Mouse (Mus musculus) CH12.LX (cell line): ENCODE measurements around the gene Fnbp1. TPM values are rescaled to one million over a fixed set of nuclear protein-coding genes. Genes with fewer than 3 reads are reported as not detected.

Experiments
- DNase-seq: peaks from one replicate; pipeline ENCODE4 v3.0.0-alpha.2; 2013; ENCODE audit errors: extremely low read depth
- H3K27ac ChIP-seq: 2 replicates; pipeline ENCODE4 v1.5.1; 2012; ENCODE audit warnings: low read depth, mild to moderate bottlenecking, control low read depth, moderate library complexity; ENCODE audit not compliant: insufficient read depth
- H3K27me3 ChIP-seq: replicated peaks from 2 replicates; pipeline ENCODE3; 2012; ENCODE audit warnings: inconsistent platforms
- H3K36me3 ChIP-seq, 2 experiments: replicated peaks in 1 of 2; 2 replicates each; pipeline versions ENCODE3 to v1.6.1; 2012; ENCODE audit warnings: inconsistent platforms in 1 of 2, low read length in 1 of 2, mild to moderate bottlenecking in 1 of 2, mixed read lengths in 1 of 2, moderate library complexity in 1 of 2; ENCODE audit not compliant: control insufficient read depth in 1 of 2, insufficient read depth in 1 of 2
- H3K4me1 ChIP-seq, 2 experiments: 2 replicates each; pipeline ENCODE4 v1.6.1; 2012; ENCODE audit warnings: inconsistent platforms in 1 of 2, moderate library complexity in 1 of 2; ENCODE audit not compliant: insufficient read depth in 2 of 2, control insufficient read depth in 1 of 2
- H3K4me2 ChIP-seq: 2 replicates; pipeline ENCODE4 v1.6.1; 2012; ENCODE audit warnings: low read depth, mild to moderate bottlenecking, control low read depth; ENCODE audit not compliant: poor library complexity, insufficient read depth, severe bottlenecking
- H3K4me3 ChIP-seq, 3 experiments: fragments of 150-350 bp in 1 of 3; sonication (generic) in 1 of 3; replicated peaks in 1 of 3; 2 replicates each; pipeline versions ENCODE3 to v1.5.1; 2011 to 2012; ENCODE audit warnings: low read depth in 2 of 3, low read length in 2 of 3, mild to moderate bottlenecking in 2 of 3, moderate library complexity in 2 of 3, control low read depth in 1 of 3, improper control_type of control experiment in 1 of 3, inconsistent platforms in 1 of 3, mixed read lengths in 1 of 3; ENCODE audit not compliant: poor library complexity in 1 of 3
- H3K79me2 ChIP-seq: replicated peaks from 2 replicates; pipeline ENCODE4 v1.6.1; 2012; ENCODE audit warnings: mild to moderate bottlenecking, moderate library complexity; ENCODE audit not compliant: control insufficient read depth, poor library complexity, insufficient read depth, severe bottlenecking; ENCODE audit errors: extremely low read depth
- H3K9ac ChIP-seq: 2 replicates; pipeline ENCODE4 v1.6.1; 2012; ENCODE audit warnings: low read depth, mild to moderate bottlenecking, control low read depth, moderate library complexity; ENCODE audit not compliant: insufficient read depth
- H3K9me3 ChIP-seq: replicated peaks from 2 replicates; pipeline ENCODE3; 2012; ENCODE audit warnings: low read length, inconsistent platforms, mixed read lengths
- CHD1 ChIP-seq: IDR thresholded peaks from 2 replicates; pipeline ENCODE4 v1.6.1; 2012; ENCODE audit warnings: low read depth, low read length, improper control_type of control experiment, inconsistent platforms
- ELF1 ChIP-seq: IDR thresholded peaks from 2 replicates; pipeline ENCODE4 v1.6.1; 2014; ENCODE audit warnings: low read depth, mild to moderate bottlenecking, inconsistent platforms, low read length, improper control_type of control experiment
- ETS1 ChIP-seq: conservative IDR thresholded peaks from 2 replicates; pipeline ENCODE4 v1.6.1; 2012; ENCODE audit warnings: low read depth, mild to moderate bottlenecking, inconsistent platforms, low read length, improper control_type of control experiment, moderate library complexity
- HCFC1 ChIP-seq: IDR thresholded peaks from 2 replicates; pipeline ENCODE4 v1.6.1; 2012; ENCODE audit warnings: low read depth, mild to moderate bottlenecking, inconsistent platforms, low read length, improper control_type of control experiment
- IRF4 ChIP-seq: IDR thresholded peaks from 2 replicates; pipeline ENCODE4 v1.6.1; 2014; ENCODE audit warnings: low read depth, mild to moderate bottlenecking, inconsistent platforms, low read length, improper control_type of control experiment
- JUND ChIP-seq: conservative IDR thresholded peaks from 2 replicates; pipeline ENCODE4 v1.6.1; 2011; ENCODE audit warnings: low read depth, low read length, improper control_type of control experiment
- KAT2A ChIP-seq: IDR thresholded peaks from 2 replicates; pipeline ENCODE4 v1.6.1; 2012; ENCODE audit warnings: low read length, improper control_type of control experiment, inconsistent platforms; ENCODE audit not compliant: insufficient replicate concordance
- MAFK ChIP-seq: IDR thresholded peaks from 2 replicates; pipeline ENCODE4 v1.6.1; 2011; ENCODE audit warnings: low read length, improper control_type of control experiment; ENCODE audit not compliant: insufficient replicate concordance
- MEF2A ChIP-seq: IDR thresholded peaks from 2 replicates; pipeline ENCODE4 v1.6.1; 2014; ENCODE audit warnings: low read depth, mild to moderate bottlenecking, inconsistent platforms, low read length, improper control_type of control experiment, borderline replicate concordance
- MXI1 ChIP-seq: IDR thresholded peaks from 2 replicates; pipeline ENCODE4 v1.6.1; 2011; ENCODE audit warnings: mild to moderate bottlenecking, low read depth, low read length, improper control_type of control experiment
- NELFE ChIP-seq: IDR thresholded peaks from 2 replicates; pipeline ENCODE4 v1.6.1; 2011; ENCODE audit warnings: low read depth, low read length, improper control_type of control experiment
- NRF1 ChIP-seq: IDR thresholded peaks from 2 replicates; pipeline ENCODE4 v1.6.1; 2014; ENCODE audit warnings: low read depth, mild to moderate bottlenecking, inconsistent platforms, low read length, improper control_type of control experiment, moderate library complexity
- PAX5 ChIP-seq: IDR thresholded peaks from 2 replicates; pipeline ENCODE4 v1.6.1; 2012; ENCODE audit warnings: low read length, inconsistent platforms, mixed read lengths
- SMC3 ChIP-seq: IDR thresholded peaks from 2 replicates; pipeline ENCODE4 v1.6.1; 2011; ENCODE audit warnings: low read depth, low read length, improper control_type of control experiment
- TCF12 ChIP-seq: IDR thresholded peaks from 2 replicates; pipeline ENCODE4 v1.6.1; 2014; ENCODE audit warnings: low read depth, mild to moderate bottlenecking, inconsistent platforms, low read length, improper control_type of control experiment
- UBTF ChIP-seq: IDR thresholded peaks from 2 replicates; pipeline ENCODE4 v1.6.1; 2012; ENCODE audit warnings: low read depth, mild to moderate bottlenecking, inconsistent platforms, low read length, improper control_type of control experiment, moderate library complexity
- USF1 ChIP-seq: IDR thresholded peaks from 2 replicates; pipeline ENCODE4 v1.6.1; 2014; ENCODE audit warnings: low read depth, mild to moderate bottlenecking, inconsistent platforms, low read length, improper control_type of control experiment
- ZKSCAN1 ChIP-seq: IDR thresholded peaks from 2 replicates; pipeline ENCODE4 v1.6.1; 2012; ENCODE audit warnings: low read depth, inconsistent platforms, low read length, improper control_type of control experiment, borderline replicate concordance
- ZMIZ1 ChIP-seq: IDR thresholded peaks from 2 replicates; pipeline ENCODE4 v1.6.1; 2012; ENCODE audit warnings: low read depth, mild to moderate bottlenecking, inconsistent platforms, low read length, improper control_type of control experiment
- dilution Hi-C: fragments of 300-500 bp; cut with MboI; formaldehyde crosslinking; loops from 2 replicates; pipeline ENCODE4 v1.14.3; 2020; ENCODE audit warnings: low sequenced_read_pairs; ENCODE audit not compliant: extremely low pct_unique_long_range_greater_than_20kb, extremely low pct_ligation_motif_present
- in situ Hi-C: fragments of 300-500 bp; cut with MboI; formaldehyde crosslinking; loops from 3 replicates; pipeline ENCODE4 v1.14.3; 2019; ENCODE audit warnings: low sequenced_read_pairs, low pct_ligation_motif_present, low pct_unique_long_range_greater_than_20kb, mixed read lengths
- polyA plus RNA-seq: library from polyadenylated mRNA; unstranded; fragments of >175 nt; gene quantifications from 2 replicates; pipeline ENCODE4 v1.2.1, GENCODE M21; 2012; ENCODE audit warnings: low read depth; ENCODE audit not compliant: insufficient read length
- total RNA-seq, 2 experiments: library from RNA; depleted of rRNA; stranded (reverse); fragments of 300-350 nt in 1 of 2; fragments of >200 nt in 1 of 2; gene quantifications; 2 replicates each; pipeline ENCODE4 v1.2.3; 2012 to 2014

Fnbp1 gene
- total and polyA plus RNA-seq, 3 experiments = 29.6 to 133 (median 50.5) TPM

DNA sequence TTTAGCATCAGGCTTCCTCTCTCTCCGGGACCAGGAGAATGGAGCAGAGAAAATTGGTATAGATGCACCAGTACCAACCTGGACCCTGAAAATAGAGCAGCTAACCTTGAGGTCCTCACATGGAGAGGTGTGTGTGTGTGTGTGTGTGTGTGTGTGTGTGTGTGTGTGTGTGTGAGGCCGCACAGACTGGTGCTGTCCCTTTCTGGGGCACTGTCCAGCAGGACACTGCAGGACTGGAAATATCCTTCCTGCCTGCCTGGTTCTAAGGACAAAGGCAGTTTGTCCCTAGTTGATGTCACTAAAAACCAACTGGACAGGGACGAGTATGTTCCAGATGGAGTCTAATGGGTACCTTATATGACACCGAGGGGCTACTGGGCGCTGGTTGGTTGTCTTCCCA lies 117.9 kb downstream of the Fnbp1 start:
- in situ Hi-C loops (loop anchor here (10.0 to 25.0 kb wide), 2 partner anchors 121 to 263 kb away; partner anchors contain the start of gene Fnbp1), dilution Hi-C loops (no loop called here)
- H3K36me3 ChIP-seq = peaks cover 50 to 82% of the 10 kb centered on the region in 2 experiments
- DNase-seq = no peak
- H3K4me3 ChIP-seq = no peak overlapping the region
- no peak overlapping the region for H3K27ac ChIP-seq
- H3K4me1 ChIP-seq = peaks cover 13 to 47% of the 10 kb centered on the region in 2 experiments; a peak in 3 of 4 replicates
- no peaks in the 10 kb centered on the region for H3K9me3 ChIP-seq
- no peak overlapping the region for H3K9ac ChIP-seq
- no peak for TF ChIP-seq JUND
- no peak for TF ChIP-seq USF1
- no peak for TF ChIP-seq CHD1
- no peak for TF ChIP-seq ZMIZ1
- no peak for TF ChIP-seq IRF4
- no peak for TF ChIP-seq MXI1
- TF ChIP-seq ZKSCAN1 = no peak
- TF ChIP-seq ETS1 = no peak
- no peak for TF ChIP-seq MEF2A
- no peak for TF ChIP-seq HCFC1
- H3K4me2 ChIP-seq = no peak overlapping the region
- no peaks in the 10 kb centered on the region for H3K79me2 ChIP-seq
- no peaks in the 10 kb centered on the region for H3K27me3 ChIP-seq

DNA sequence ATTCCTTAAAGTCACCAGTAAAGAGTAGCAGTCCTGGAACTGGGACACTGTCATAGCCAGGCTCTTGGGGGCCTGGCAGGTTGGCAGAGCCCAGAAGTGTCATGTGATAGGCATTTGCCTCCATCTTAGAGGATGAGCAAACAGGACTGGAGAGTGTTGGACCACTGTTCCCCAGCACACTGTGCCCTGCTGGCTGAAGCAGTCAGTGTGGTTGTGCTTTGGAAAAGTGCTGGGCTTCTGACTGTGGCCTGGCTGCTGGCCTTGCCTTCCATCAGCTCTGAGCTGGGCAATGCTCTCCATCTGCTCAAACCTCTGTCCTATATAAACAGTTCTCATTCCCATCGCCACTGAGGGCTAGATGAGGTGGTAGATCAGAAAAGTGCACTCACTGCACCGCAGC lies 121.6 kb downstream of the Fnbp1 start:
- TF ChIP-seq ZMIZ1 (no peak), PAX5 (no peak), NELFE (no peak), MAFK (no peak), KAT2A (no peak)
- TF ChIP-seq, all 38 proteins: peak for 0
- Histone ChIP-seq H3K4me3 (no peak overlapping the region), H3K4me2 (no peak overlapping the region), H3K9me3 (no peaks in the 10 kb centered on the region), H3K9ac (no peak overlapping the region), H3K27ac (no peak overlapping the region), H3K27me3 (no peaks in the 10 kb centered on the region), H3K4me1 (peaks cover under 1 to 18% of the 10 kb centered on the region in 2 experiments; a peak in 3 of 4 replicates), H3K79me2 (no peaks in the 10 kb centered on the region), H3K36me3 (peaks cover 54 to 80% of the 10 kb centered on the region in 2 experiments)
- dilution Hi-C loops (no loop called here), in situ Hi-C loops (loop anchor here (10.0 to 25.0 kb wide), 2 partner anchors 125 to 267 kb away; partner anchors contain the start of gene Fnbp1)
- no peak for DNase-seq

DNA sequence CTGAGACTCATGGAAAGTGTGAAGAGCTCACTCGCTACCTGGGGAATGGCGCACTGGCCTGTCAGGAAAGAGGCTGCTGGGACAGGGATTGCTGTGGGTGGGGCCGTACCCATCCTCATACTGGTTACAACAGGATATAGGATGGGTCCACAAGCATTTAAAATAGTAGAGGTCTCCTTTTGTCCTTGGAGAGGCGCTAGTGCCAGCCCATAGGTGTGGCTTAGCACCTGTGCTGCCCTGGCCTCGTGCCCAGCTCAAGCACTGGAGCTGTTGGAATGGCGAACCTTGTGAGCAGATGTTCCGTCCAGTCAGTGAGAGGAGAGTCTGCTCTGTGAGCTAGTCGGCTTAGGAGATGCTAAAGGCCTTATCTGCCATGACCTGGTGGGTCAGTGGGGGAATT lies 122.8 kb downstream of the Fnbp1 start:
- dilution Hi-C loops (no loop called here), in situ Hi-C loops (loop anchor here (25.0 kb wide), 1 partner anchor 268 kb away; no protein-coding TSS in a partner anchor)
- peaks cover 54 to 89% of the 10 kb centered on the region in 2 experiments for H3K36me3 ChIP-seq
- no peak overlapping the region for H3K9ac ChIP-seq
- no peaks in the 10 kb centered on the region for H3K27me3 ChIP-seq
- TF ChIP-seq ELF1 = no peak
- no peak for TF ChIP-seq UBTF
- no peak for TF ChIP-seq SMC3
- no peak for TF ChIP-seq TCF12
- no peak for TF ChIP-seq NRF1
- no peak overlapping the region for H3K27ac ChIP-seq
- no peaks in the 10 kb centered on the region for H3K9me3 ChIP-seq
- peaks cover 4 to 13% of the 10 kb centered on the region in 2 experiments; a peak in 3 of 4 replicates for H3K4me1 ChIP-seq
- H3K4me2 ChIP-seq = no peak overlapping the region
- DNase-seq = no peak
- H3K4me3 ChIP-seq = no peak overlapping the region
- no peaks in the 10 kb centered on the region for H3K79me2 ChIP-seq
